Mouse (Mus musculus) 3134 (cell line): ENCODE data around the gene Cda.
A peak's percentile ranks its signal among the peaks of the same experiment; 100 is the strongest.

ENCODE experiments used
- DNase-seq: peaks from one replicate; pipeline ENCODE4 v3.0.0-alpha.2; 2011; ENCODE audit warnings: low spot score; ENCODE audit not compliant: insufficient read length; ENCODE audit errors: extremely low read depth

Cda gene

DNA sequence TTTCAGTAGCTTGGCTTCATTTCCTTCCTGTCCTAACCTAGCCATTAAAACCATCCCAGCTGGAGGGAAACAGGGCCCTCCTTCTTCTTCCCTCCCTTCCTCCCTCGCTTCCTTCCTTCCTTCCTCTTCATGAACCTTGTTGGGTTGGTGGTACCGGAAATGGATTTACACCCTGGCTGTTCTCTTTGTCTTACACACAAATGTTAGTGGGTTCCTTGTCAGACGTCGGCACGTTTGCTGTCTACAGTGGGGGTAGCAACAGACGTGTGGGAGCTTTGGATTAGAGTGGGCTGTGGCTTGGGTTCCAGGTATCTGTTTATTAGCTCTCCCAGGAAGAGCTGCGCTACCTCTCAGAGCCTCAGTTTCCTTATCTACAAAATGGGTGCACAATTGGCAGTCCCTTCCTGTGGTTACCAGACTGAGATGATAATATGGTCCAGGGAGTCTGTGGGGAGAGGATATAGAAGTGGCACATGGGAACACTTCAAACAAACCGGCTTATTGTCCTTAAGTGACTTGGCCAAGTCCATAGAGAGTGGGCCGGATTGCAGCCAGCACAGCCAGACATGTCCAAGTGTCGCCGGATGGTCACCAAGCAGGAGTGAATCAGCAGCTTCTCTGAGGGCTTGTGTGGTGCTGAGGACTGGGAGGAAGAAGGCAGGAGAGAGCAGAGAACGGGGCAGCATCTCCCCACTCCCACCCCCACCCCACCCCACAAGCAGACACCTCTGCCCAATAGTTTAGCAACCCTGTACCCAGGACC, 887 bp upstream of the Cda start:
- no peak for DNase-seq

DNA sequence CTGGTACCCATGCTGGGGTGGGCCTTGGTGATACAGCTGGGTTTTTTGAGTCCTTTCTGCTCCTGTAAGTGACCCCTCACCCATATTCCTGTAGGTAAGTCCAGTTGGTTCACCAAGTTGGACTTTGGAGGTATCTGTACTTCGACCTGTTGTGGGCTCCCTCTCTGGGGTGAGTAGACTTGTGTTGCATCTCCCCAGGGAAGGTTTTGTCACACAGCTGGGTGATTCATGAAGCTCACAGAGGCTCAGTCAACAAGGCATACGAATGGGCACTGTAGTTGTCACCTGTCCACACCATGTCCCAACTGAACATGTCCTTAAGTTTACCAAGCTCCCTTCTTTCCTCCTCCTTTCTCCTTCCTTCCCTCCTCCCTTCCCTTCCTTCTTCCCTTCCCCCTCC, 1.2 kb downstream of the Cda start:
- no peak for DNase-seq

DNA sequence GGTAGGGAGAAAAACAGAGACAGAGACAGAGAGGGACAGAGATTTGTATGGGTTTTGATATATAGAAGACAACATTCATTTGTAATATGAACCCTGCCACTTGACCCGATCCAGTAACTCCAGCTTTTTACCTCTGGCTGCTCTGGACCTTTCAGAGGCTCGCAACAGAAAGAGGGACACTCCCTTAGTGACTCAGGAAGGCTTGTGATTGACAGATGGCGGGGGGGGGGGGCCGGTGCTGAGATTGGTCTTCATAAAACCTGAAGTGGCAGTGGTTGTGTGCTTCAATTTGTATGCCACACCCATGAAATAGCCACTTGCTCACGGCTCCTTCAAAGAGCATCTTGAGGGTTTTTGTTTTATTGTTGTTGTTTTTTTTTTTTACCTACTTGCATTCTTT, 4.3 kb downstream of the Cda start:
- DNase-seq: peak; percentile 62

- peak; percentile 54 for DNase-seq
Measured at GRCm38 (mm10) chr4:138362883-138363282, 4.9 kb downstream of the Cda start.

DNA sequence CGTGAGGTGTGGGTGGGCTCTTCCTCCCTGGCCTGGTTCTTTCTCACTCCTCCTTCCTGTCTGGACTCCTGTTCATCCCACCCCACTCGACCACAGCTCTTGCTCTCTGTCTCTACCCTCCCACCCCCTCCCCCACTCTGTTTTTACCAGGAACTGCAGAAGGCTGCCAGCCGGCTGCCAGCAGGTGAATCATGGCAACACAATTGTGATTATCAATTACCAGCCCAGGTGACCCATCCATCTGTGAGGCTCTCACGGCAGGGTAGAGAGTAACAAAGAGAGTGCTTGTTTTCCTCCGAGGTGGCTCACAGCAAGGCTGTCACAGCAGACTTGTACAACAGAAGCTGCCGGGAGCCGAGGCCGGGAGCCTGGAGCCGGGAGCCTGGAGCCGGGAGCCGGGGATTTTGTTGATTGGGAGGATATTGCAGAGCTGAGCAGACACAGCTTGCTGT, 6.4 kb downstream of the Cda start:
- no peak for DNase-seq

DNA sequence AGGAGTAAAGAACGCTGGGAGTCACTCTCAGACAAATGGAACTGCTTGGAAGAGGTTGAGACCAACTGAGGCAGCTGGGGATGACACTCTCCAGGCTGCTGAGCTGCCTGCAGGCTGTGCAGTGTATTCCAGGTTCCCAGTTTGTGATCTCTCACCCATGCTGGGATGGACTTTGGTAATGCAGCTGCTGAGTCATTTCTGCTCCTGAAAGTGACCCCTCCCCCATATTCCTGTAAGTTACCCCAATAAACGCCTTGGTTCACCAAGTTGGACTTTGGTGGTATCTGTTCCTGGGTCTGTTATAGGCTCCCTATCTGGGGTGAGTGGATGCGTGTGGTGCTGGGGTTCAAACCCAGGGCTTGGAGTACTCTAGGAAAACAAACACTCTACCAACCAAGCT, 9.6 kb downstream of the Cda start:
- no peak for DNase-seq

- DNase-seq: peak; percentile 78
Measured at GRCm38 (mm10) chr4:138356551-138356950, 11.2 kb downstream of the Cda start.

GRCm38 (mm10) chr4:138356141-138356540, 11.7 kb downstream of the Cda start:
- DNase-seq: no peak

DNA sequence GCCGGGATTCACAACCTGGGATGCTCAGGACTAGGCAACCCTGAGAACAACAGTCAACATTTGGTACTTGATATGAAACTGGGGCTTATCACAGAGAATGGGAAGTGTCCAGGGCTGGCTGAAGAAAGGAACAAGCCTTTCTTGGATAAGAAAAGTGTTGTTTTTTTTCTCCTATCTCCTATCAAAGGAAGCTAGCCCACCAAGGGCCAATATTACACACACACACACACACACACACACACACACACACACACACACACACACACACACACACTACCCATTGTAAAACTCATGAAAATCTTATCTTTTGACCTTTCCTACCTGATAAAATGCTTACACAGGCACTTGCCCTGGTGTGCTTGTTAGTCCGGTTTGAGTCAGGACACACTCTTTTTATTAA, 12.3 kb downstream of the Cda start:
- DNase-seq: no peak

DNA sequence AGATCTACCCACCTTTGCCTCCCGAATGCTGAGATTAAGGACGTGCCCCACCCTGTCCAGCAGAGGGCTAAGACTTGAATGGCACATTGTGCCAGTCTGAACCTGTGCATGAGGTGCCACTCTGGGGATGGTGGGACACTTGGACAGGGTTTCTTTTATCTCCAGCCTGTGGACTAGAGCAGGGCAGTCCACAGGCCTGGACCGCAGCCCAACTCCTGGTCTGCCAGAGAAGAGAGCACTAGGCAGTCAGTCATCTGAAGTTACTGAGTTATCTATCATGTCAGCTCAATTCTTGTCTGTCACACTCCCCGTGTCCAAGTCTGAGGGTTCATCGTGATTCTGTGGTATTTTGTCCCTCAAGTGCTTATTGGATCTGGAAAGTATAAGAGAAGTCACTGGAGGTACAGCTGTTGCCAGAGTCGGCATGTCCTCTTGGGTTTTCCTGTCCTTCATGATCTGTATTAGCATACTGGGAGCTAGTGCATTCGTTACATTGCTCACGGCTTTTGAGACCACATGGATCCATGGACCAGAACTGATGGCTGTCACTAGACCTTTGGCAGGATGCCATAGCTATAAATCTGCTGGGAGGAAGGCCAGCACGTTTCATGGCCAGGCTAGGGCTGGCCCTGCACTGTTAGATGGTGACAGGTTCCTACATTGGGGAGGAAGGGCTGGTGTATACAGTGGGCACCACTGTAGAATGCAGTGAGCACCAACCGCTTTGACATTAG, 14.2 kb downstream of the Cda start:
- no peak for DNase-seq

DNA sequence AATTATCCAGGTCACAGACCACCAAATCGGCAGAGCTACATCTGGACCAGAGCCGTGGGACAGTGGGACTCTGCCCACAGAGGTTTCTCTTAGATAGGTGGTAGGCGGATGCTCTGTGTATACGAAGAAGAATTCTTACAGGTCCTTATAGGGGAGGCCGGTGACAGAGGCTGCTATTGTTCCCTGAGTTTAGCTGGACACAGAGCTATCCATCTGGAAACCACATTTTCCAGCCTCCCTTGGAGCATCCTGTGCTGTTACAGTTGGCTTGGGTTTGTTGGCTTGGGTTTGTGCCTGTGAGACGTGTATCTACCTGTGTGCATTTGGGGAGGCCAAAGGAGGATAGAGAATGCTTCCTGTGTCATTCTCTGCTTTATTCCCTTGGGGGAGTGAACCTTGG, 15.1 kb downstream of the Cda start:
- no peak for DNase-seq

GRCm38 (mm10) chr4:138351821-138352220, 16.0 kb downstream of the Cda start:
- no peak for DNase-seq

DNA sequence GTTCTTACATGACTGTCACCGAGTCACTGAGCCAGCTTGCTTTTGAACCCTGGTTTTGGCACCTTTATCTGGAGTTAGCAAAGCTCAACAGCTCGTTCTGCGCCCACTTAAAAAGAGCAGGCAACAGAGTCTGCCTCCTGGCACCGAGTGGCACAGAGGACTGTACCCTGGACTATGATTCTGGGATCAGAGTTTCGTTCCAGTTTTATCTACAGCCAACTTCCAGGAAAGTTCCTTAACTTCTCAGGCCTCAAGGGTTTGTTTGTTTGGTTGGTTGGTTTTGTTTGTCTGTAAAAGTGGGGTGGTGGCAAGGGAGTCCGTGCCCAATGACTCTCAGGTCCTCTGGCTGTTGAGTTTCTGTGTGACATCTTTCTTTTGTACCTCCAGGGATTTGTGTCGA, 19.1 kb downstream of the Cda start:
- no peak for DNase-seq

GRCm38 (mm10) chr4:138347280-138347679, 20.5 kb downstream of the Cda start:
- no peak for DNase-seq

- peak; percentile 58 for DNase-seq
Measured at GRCm38 (mm10) chr4:138344891-138345545, 22.8 kb downstream of the Cda start.

DNA sequence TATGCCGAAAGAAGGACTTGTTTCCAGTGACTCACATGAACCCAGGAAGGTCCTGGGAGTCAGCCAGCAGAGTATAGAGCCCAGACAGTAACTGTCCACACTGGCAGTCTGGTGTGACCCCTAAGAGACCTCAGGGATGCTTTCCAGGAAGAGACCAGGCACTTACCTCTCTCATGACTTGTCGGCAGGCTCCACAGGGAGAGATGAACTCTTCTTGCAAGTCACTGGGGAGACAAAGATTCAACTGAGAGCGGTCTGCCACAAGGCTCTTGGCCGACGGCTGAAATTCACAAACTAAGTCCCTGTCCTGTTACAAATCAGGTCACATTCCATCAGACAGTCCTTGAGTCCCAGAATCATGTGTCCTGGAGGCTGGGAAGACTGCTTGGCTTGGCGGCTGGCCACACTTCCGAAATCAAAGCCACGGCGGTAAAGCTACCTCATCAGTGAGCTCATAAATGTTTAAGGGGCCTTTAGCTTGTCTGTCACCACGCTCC, 24.4 kb downstream of the Cda start:
- peak; percentile 67 for DNase-seq

- DNase-seq: no peak
Measured at GRCm38 (mm10) chr4:138342778-138343177, 25.0 kb downstream of the Cda start.

GRCm38 (mm10) chr4:138342048-138342447, 25.7 kb downstream of the Cda start:
- no peak for DNase-seq

GRCm38 (mm10) chr4:138341393-138341792, 26.4 kb downstream of the Cda start:
- DNase-seq: no peak

DNA sequence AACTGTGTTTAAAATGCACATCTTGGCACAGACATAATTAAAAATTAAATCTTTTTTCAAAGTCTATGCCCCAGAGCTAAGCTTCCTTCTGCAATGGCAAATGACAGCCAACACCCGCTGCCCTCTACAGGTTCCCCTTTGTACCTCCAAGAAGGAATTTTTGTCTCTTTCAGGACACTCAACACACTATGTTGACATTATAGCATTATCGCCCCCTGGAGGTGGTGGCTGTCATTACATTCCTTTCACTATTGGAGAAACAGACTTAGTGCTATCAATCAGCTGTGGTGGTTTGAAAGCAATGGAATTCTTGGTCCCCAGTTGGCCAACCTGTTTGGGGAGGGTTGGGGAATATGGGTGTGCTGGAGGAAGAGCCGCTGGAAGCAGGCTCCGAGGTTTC, 27.8 kb downstream of the Cda start:
- no peak for DNase-seq

DNA sequence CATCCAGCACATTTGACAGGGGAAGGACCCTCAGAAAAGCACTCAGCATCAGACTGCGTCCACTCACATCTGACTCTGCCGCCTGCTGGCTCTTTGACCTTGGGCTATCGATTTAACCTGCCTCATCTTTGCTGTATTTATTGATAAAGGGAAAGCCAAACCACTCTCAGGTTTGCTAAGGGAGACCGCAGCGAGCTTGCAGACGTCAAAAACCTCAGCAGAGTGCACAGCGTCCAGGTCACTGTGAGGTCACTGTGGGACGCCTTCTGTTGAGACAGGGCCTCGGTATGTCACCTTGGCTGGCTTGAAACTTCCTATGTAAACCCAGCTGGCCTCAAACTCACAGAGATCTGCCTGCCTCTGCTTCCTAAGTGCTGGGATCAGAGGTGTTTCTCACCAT, 30.5 kb downstream of the Cda start:
- DNase-seq: no peak
